Mouse (Mus musculus): Measurements from ENCODE around the gene Acmsd. TPM values are rescaled to one million over a fixed set of nuclear protein-coding genes. Genes with fewer than 3 reads are reported as not detected.
"Not testable (repeated sequence)": the region's sequence is repeated elsewhere in the genome, so short reads cannot be mapped to it uniquely, and the experiment has no call there.

Gene Acmsd
- not detected for total RNA-seq (2022)

GRCm38 (mm10) chr1:127729096-127729495, at the start of gene Acmsd:
Gene Acmsd (plus strand): TSS chr1:127729413.
- DNase-seq (ENCODE audit: low spot score in 2 of 2), result no peak

- no peak for DNase-seq (ENCODE audit: low spot score in 2 of 2)
Measured at GRCm38 (mm10) chr1:127679498-127680133, 49.6 kb upstream of the Acmsd start, which contains the start of gene Tmem163. Gene Tmem163 (minus strand): TSS chr1:127679548.

GRCm38 (mm10) chr1:127696533-127696932, 32.7 kb upstream of the Acmsd start:
- no peak for DNase-seq (ENCODE audit: low spot score in 2 of 2)

- no peak for DNase-seq (ENCODE audit: low spot score in 2 of 2)
Measured at GRCm38 (mm10) chr1:127702187-127702586, 27.0 kb upstream of the Acmsd start.

GRCm38 (mm10) chr1:127706269-127706668, 22.9 kb upstream of the Acmsd start:
- peak in 1 of 2 experiments; percentile 11 for DNase-seq (ENCODE audit: low spot score in 2 of 2)

- peak in 1 of 2 experiments; percentile 25 for DNase-seq (ENCODE audit: low spot score in 2 of 2)
Measured at GRCm38 (mm10) chr1:127716441-127716840, 12.8 kb upstream of the Acmsd start.

GRCm38 (mm10) chr1:127718290-127718689, 10.9 kb upstream of the Acmsd start:
- DNase-seq (ENCODE audit: low spot score in 2 of 2), result no peak

GRCm38 (mm10) chr1:127723596-127723995, 5.6 kb upstream of the Acmsd start:
- no peak for DNase-seq (ENCODE audit: low spot score in 2 of 2)

GRCm38 (mm10) chr1:127731086-127731485, 1.9 kb downstream of the Acmsd start:
- no peak for DNase-seq (ENCODE audit: low spot score in 2 of 2)

GRCm38 (mm10) chr1:127732435-127732834, 3.2 kb downstream of the Acmsd start:
- DNase-seq (ENCODE audit: low spot score in 2 of 2), result no peak

- no peak for DNase-seq (ENCODE audit: low spot score in 2 of 2)
Measured at GRCm38 (mm10) chr1:127732841-127733240, 3.6 kb downstream of the Acmsd start.

GRCm38 (mm10) chr1:127735356-127735755, 6.1 kb downstream of the Acmsd start:
- no peak for DNase-seq (ENCODE audit: low spot score in 2 of 2)

GRCm38 (mm10) chr1:127750401-127751102, 21.3 kb downstream of the Acmsd start:
- no peak for DNase-seq (ENCODE audit: low spot score in 2 of 2)

- no peak for DNase-seq (ENCODE audit: low spot score in 2 of 2)
Measured at GRCm38 (mm10) chr1:127755806-127756205, 26.6 kb downstream of the Acmsd start.

GRCm38 (mm10) chr1:127756331-127757163, 27.3 kb downstream of the Acmsd start:
- DNase-seq (ENCODE audit: low spot score in 2 of 2), result no peak

GRCm38 (mm10) chr1:127757164-127757545, 27.9 kb downstream of the Acmsd start:
- not testable (repeated sequence) for DNase-seq (ENCODE audit: low spot score in 2 of 2)

GRCm38 (mm10) chr1:127765468-127765867, 36.3 kb downstream of the Acmsd start:
- no peak for DNase-seq (ENCODE audit: low spot score in 2 of 2)

- DNase-seq (ENCODE audit: low spot score in 2 of 2), result no peak
Measured at GRCm38 (mm10) chr1:127766741-127767140, 37.5 kb downstream of the Acmsd start.

GRCm38 (mm10) chr1:127773198-127773802, 44.1 kb downstream of the Acmsd start:
- peak in 1 of 2 experiments; percentile 13 for DNase-seq (ENCODE audit: low spot score in 2 of 2)

- peak; percentile 92 to 100 for DNase-seq (ENCODE audit: low spot score in 2 of 2)
Measured at GRCm38 (mm10) chr1:127773803-127774500, 44.7 kb downstream of the Acmsd start, which contains the start of gene Ccnt2. Gene Ccnt2 (plus strand): TSS chr1:127774164.

- DNase-seq (ENCODE audit: low spot score in 2 of 2), result no peak
Measured at GRCm38 (mm10) chr1:127774501-127774880, 45.3 kb downstream of the Acmsd start.

Measured in left cerebral cortex, adult 8-10 months (tissue).